Mouse (Mus musculus) retina, postnatal 1 day (tissue): ENCODE data around the gene Fgfr2.
A peak's percentile ranks its signal among the peaks of the same experiment; 100 is the strongest.

Experiments
- DNase-seq: peaks from one replicate; pipeline ENCODE4 v3.0.0-alpha.2; 2012

Fgfr2 gene

GRCm38 (mm10) chr7:132736099-132736862 lies 386.9 kb downstream of the Fgfr2 start:
- DNase-seq = no peak

- no peak for DNase-seq
Measured at GRCm38 (mm10) chr7:132735145-132735544, 388.0 kb downstream of the Fgfr2 start.

GRCm38 (mm10) chr7:132734222-132734621 lies 388.9 kb downstream of the Fgfr2 start:
- no peak for DNase-seq

- peak; percentile 46 for DNase-seq
Measured at GRCm38 (mm10) chr7:132733521-132733920, 389.6 kb downstream of the Fgfr2 start.

- DNase-seq = peak; percentile 68
Measured at GRCm38 (mm10) chr7:132732136-132732789, 390.9 kb downstream of the Fgfr2 start.

- peak; percentile 36 for DNase-seq
Measured at GRCm38 (mm10) chr7:132731558-132731957, 391.6 kb downstream of the Fgfr2 start.

- DNase-seq = peak; percentile 59
Measured at GRCm38 (mm10) chr7:132730510-132730909, 392.6 kb downstream of the Fgfr2 start.

- no peak for DNase-seq
Measured at GRCm38 (mm10) chr7:132729093-132729831, 393.9 kb downstream of the Fgfr2 start.

- no peak for DNase-seq
Measured at GRCm38 (mm10) chr7:132726106-132726861, 396.9 kb downstream of the Fgfr2 start.

GRCm38 (mm10) chr7:132724501-132725062 lies 398.6 kb downstream of the Fgfr2 start:
- DNase-seq = no peak

GRCm38 (mm10) chr7:132723906-132724305 lies 399.2 kb downstream of the Fgfr2 start:
- no peak for DNase-seq

- DNase-seq = no peak
Measured at GRCm38 (mm10) chr7:132722401-132723370, 400.5 kb downstream of the Fgfr2 start.

- peak; percentile 92 for DNase-seq
Measured at GRCm38 (mm10) chr7:132720562-132720961, 402.6 kb downstream of the Fgfr2 start.

- no peak for DNase-seq
Measured at GRCm38 (mm10) chr7:132719570-132719969, 403.6 kb downstream of the Fgfr2 start.

- DNase-seq = no peak
Measured at GRCm38 (mm10) chr7:132715259-132715658, 407.9 kb downstream of the Fgfr2 start.

- peak; percentile 56 for DNase-seq
Measured at GRCm38 (mm10) chr7:132714236-132714923, 408.8 kb downstream of the Fgfr2 start.

GRCm38 (mm10) chr7:132713483-132714126 lies 409.5 kb downstream of the Fgfr2 start:
- no peak for DNase-seq

GRCm38 (mm10) chr7:132712956-132713355 lies 410.2 kb downstream of the Fgfr2 start:
- DNase-seq = no peak

GRCm38 (mm10) chr7:132712044-132712708 lies 411.0 kb downstream of the Fgfr2 start:
- DNase-seq = peak; percentile 59
